Mouse (Mus musculus): ENCODE results near the gene Usb1. TPM values are rescaled to one million over a fixed set of nuclear protein-coding genes. Genes with fewer than 3 reads are reported as not detected.

Gene Usb1
- total RNA-seq, 2 experiments from 2014 or later = 9.8 to 11.7 TPM

GRCm38 (mm10) chr8:95336363-95336762 is 4.3 kb downstream of the Usb1 start:
- no peak for DNase-seq

- no peak for DNase-seq
Measured at GRCm38 (mm10) chr8:95341721-95342120, 9.6 kb downstream of the Usb1 start.

- DNase-seq = no peak
Measured at GRCm38 (mm10) chr8:95344668-95345067, 12.6 kb downstream of the Usb1 start.

GRCm38 (mm10) chr8:95346643-95347545 is 14.8 kb downstream of the Usb1 start:
- peak; percentile 64 to 77 for DNase-seq

- DNase-seq = no peak
Measured at GRCm38 (mm10) chr8:95348356-95348755, 16.3 kb downstream of the Usb1 start.

GRCm38 (mm10) chr8:95348811-95349630 is 16.9 kb downstream of the Usb1 start:
- DNase-seq = peak; percentile 67 to 70

GRCm38 (mm10) chr8:95351461-95351860 is 19.4 kb downstream of the Usb1 start:
- DNase-seq = no peak

GRCm38 (mm10) chr8:95352151-95352870 is 20.2 kb downstream of the Usb1 start, which contains the start of gene Mmp15:
Gene Mmp15, plus strand, starts transcription at chr8:95352268.
- DNase-seq = peak; percentile 68 to 71

GRCm38 (mm10) chr8:95352871-95353866 is 21.1 kb downstream of the Usb1 start:
- DNase-seq = peak; percentile 16 to 32

GRCm38 (mm10) chr8:95354606-95355005 is 22.5 kb downstream of the Usb1 start:
- no peak for DNase-seq

GRCm38 (mm10) chr8:95358550-95359411 is 26.7 kb downstream of the Usb1 start:
- no peak for DNase-seq

- no peak for DNase-seq
Measured at GRCm38 (mm10) chr8:95360181-95361015, 28.3 kb downstream of the Usb1 start.

- no peak for DNase-seq
Measured at GRCm38 (mm10) chr8:95361016-95361341, 28.9 kb downstream of the Usb1 start.

- DNase-seq = no peak
Measured at GRCm38 (mm10) chr8:95362272-95362671, 30.2 kb downstream of the Usb1 start.

- no peak for DNase-seq
Measured at GRCm38 (mm10) chr8:95363849-95364248, 31.8 kb downstream of the Usb1 start.

- no peak for DNase-seq
Measured at GRCm38 (mm10) chr8:95369581-95370326, 37.7 kb downstream of the Usb1 start.

GRCm38 (mm10) chr8:95373389-95374002 is 41.4 kb downstream of the Usb1 start:
- DNase-seq = no peak

- no peak for DNase-seq
Measured at GRCm38 (mm10) chr8:95374429-95374828, 42.3 kb downstream of the Usb1 start.
